Mouse (Mus musculus) liver, embryonic 15.5 days (tissue): ENCODE results near the gene Nsun2. TPM values are rescaled to one million over a fixed set of nuclear protein-coding genes. Genes with fewer than 3 reads are reported as not detected.

Experiments used
- ATAC-seq: fragments of 200-750 bp; cut with Nextera tagmentation; 2 replicates; pipeline ENCODE4 v1.8.0; 2017; ENCODE audit warnings: moderate number of reproducible peaks, mild to moderate bottlenecking, moderate library complexity; ENCODE audit not compliant: insufficient read depth
- H3K27ac ChIP-seq: fragments of 300-500 bp; sonication (generic); replicated peaks from 2 replicates; pipeline ENCODE4 v1.5.1; 2015; ENCODE audit warnings: mild to moderate bottlenecking, inconsistent platforms
- H3K27me3 ChIP-seq: fragments of 300-500 bp; sonication (generic); 2 replicates; pipeline ENCODE4 v1.6.1; 2015; ENCODE audit warnings: mild to moderate bottlenecking, inconsistent platforms
- H3K36me3 ChIP-seq: fragments of 300-500 bp; sonication (generic); replicated peaks from 2 replicates; pipeline ENCODE4 v1.6.1; 2015; ENCODE audit warnings: moderate library complexity, mild to moderate bottlenecking, inconsistent platforms
- H3K4me1 ChIP-seq: fragments of 300-500 bp; sonication (generic); replicated peaks from 2 replicates; pipeline ENCODE4 v1.6.1; 2015; ENCODE audit warnings: inconsistent platforms
- H3K4me2 ChIP-seq: fragments of 300-500 bp; sonication (generic); 2 replicates; pipeline ENCODE4 v1.6.1; 2015; ENCODE audit warnings: moderate library complexity, mild to moderate bottlenecking, inconsistent platforms
- H3K4me3 ChIP-seq: fragments of 300-500 bp; sonication (generic); replicated peaks from 2 replicates; pipeline ENCODE4 v1.5.1; 2015; ENCODE audit warnings: mild to moderate bottlenecking, inconsistent platforms
- H3K9ac ChIP-seq: fragments of 300-500 bp; sonication (generic); 2 replicates; pipeline ENCODE4 v1.6.1; 2015; ENCODE audit warnings: moderate library complexity, mild to moderate bottlenecking, inconsistent platforms
- H3K9me3 ChIP-seq: fragments of 300-500 bp; sonication (generic); replicated peaks from 2 replicates; pipeline ENCODE4 v1.6.1; 2016; ENCODE audit warnings: inconsistent platforms
- WGBS: fragments of 180-500 bp; shearing (Covaris S2); methylation state at CpG from one replicate; pipeline ENCODE4 v1.1.7; 2015; ENCODE audit warnings: mixed read lengths; ENCODE audit not compliant: insufficient replicate concordance; 5-methylcytosine and 5-hydroxymethylcytosine counted together
- polyA plus RNA-seq: library from polyadenylated mRNA; unstranded; fragments of >200 nt; fragmentation: Nextera tagmentation; extraction: Ambion mirVana; gene quantifications from 2 replicates; pipeline ENCODE4 v1.2.1, GENCODE M21; 2015

Gene Nsun2
- polyA plus RNA-seq, 1 experiment from 2014 or later: 84.3 TPM

- 67% methylated on average over 9 of the region's 9 CpGs for WGBS
- ATAC-seq: no peak
- H3K36me3 ChIP-seq: no peaks in the 10 kb centered on the region
- no peak overlapping the region for H3K4me3 ChIP-seq
- no peaks in the 10 kb centered on the region for H3K9me3 ChIP-seq
- no peak overlapping the region for H3K9ac ChIP-seq
- H3K27me3 ChIP-seq: no peaks in the 10 kb centered on the region
- H3K4me2 ChIP-seq: no peak overlapping the region
- H3K27ac ChIP-seq: no peak overlapping the region
- H3K4me1 ChIP-seq: no peaks in the 10 kb centered on the region
Measured at GRCm38 (mm10) chr13:69569201-69569600, 35.7 kb downstream of the Nsun2 start.

DNA sequence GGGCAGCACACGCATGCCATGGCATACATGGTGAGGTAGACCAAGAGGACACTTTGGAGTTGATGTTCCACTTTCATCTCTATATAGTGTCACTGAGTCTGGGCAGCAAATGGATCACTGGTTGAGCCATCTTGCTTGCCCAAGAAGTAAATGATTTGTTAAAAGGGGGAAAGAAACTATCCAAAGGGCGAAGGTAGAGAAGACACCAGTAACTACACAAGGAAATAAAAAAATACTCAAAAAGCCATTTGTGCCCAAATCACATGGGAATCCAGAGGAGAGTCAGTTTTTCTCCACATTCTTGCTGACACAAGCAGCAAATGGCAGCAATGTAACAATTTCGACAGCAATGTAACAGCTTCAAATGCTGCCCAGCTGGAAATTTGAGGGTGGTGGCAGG is 39.0 kb downstream of the Nsun2 start:
- no peaks in the 10 kb centered on the region for H3K4me1 ChIP-seq
- 70% methylated on average over 3 of the region's 3 CpGs for whole genome bisulfite sequencing
- no peak overlapping the region for H3K9ac ChIP-seq
- no peaks in the 10 kb centered on the region for H3K9me3 ChIP-seq
- H3K27me3 ChIP-seq: no peaks in the 10 kb centered on the region
- no peak overlapping the region for H3K4me2 ChIP-seq
- no peak overlapping the region for H3K4me3 ChIP-seq
- H3K27ac ChIP-seq: no peak overlapping the region
- H3K36me3 ChIP-seq: no peaks in the 10 kb centered on the region
- no peak for ATAC-seq

DNA sequence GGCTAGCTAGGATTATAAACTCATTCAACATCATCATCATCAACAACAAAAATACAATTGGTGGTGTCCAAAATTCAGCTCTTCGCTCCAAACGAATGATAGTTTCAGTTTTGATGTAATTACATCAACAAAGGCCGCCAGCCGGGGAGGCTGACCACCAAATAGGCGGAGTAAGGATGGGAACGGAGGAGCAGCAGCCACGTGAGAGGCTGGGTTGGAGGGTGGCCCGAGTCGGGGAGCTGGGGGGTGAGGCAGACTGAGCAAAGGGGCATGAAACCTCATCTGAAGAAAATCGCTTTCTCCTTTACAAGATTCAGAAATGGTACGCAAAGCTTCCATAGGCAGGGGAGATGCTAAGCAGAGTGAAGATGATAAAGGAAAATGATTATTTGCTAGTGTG is 43.1 kb downstream of the Nsun2 start:
- no peak for ATAC-seq
- H3K27ac ChIP-seq: no peak overlapping the region
- WGBS: 65% methylated on average over 11 of the region's 11 CpGs

GRCm38 (mm10) chr13:69577181-69577834 is 43.8 kb downstream of the Nsun2 start:
- Histone ChIP-seq H3K27ac (no peak overlapping the region), H3K9ac (no peak overlapping the region), H3K36me3 (no peaks in the 10 kb centered on the region), H3K4me2 (no peak overlapping the region), H3K4me3 (no peak overlapping the region), H3K4me1 (no peaks in the 10 kb centered on the region), H3K9me3 (no peaks in the 10 kb centered on the region), H3K27me3 (no peaks in the 10 kb centered on the region)
- no peak for ATAC-seq
- whole genome bisulfite sequencing: 73% methylated on average over 16 of the region's 16 CpGs

More for the DNA sequence above, 43.1 kb downstream of the Nsun2 start:
- no peaks in the 10 kb centered on the region for H3K27me3 ChIP-seq
- H3K9me3 ChIP-seq: no peaks in the 10 kb centered on the region
- H3K9ac ChIP-seq: no peak overlapping the region
- no peak overlapping the region for H3K4me3 ChIP-seq
- no peak overlapping the region for H3K4me2 ChIP-seq
- no peaks in the 10 kb centered on the region for H3K4me1 ChIP-seq
- no peaks in the 10 kb centered on the region for H3K36me3 ChIP-seq

DNA sequence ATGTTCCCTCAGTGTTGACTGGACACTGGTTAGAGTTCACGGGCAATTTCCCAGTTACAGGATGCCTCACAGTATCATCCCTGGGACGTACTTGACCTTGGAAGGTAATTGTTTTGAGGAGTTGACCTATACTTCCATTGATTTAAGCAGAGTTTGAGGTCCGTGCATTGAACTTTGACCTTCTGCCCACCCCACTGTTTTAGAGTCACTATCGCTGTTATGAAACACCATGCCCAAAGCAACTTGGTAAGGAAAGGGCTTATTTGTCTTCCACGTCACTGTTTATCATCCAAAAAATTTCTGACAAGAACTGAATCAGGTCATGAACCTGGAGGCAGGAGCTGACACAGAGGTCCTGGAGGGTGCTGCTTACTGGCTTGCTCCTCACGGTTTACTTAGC is 48.9 kb downstream of the Nsun2 start:
- Histone ChIP-seq H3K27ac (no peak overlapping the region), H3K4me2 (no peak overlapping the region), H3K4me1 (no peaks in the 10 kb centered on the region), H3K27me3 (no peaks in the 10 kb centered on the region), H3K9me3 (no peaks in the 10 kb centered on the region), H3K9ac (no peak overlapping the region), H3K36me3 (no peaks in the 10 kb centered on the region), H3K4me3 (no peak overlapping the region)
- no peak for ATAC-seq
- WGBS: 52% methylated on average over 6 of the region's 6 CpGs

DNA sequence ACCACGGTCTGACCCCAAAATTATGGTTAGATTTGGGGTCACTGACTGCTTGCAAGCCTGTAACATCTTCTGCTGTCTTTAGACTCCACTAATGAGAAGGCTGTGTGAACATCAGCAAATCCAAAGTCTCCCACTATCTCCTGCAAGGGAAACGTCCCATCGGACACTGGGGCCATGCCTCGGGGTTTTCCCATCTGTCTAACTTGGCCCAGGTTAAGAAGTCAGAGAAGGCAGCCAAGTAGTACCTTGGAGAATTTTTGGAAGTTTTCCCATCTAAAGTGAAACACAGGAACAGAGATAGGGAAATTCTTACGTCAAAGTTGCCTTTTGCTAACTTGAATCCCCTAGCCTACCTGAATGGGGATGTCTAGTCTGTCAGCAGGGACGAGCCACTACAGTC is 50.0 kb downstream of the Nsun2 start:
- WGBS: 70% methylated on average over 6 of the region's 6 CpGs
- no peak overlapping the region for H3K27ac ChIP-seq
- no peak overlapping the region for H3K4me3 ChIP-seq
- no peak for ATAC-seq
- H3K9me3 ChIP-seq: no peaks in the 10 kb centered on the region
- H3K36me3 ChIP-seq: no peaks in the 10 kb centered on the region
- no peak overlapping the region for H3K4me2 ChIP-seq
- H3K4me1 ChIP-seq: 0 out of 2 replicates have a peak, but pooled peaks cover 2% of the 10 kb centered on the region
- no peak overlapping the region for H3K9ac ChIP-seq
- H3K27me3 ChIP-seq: no peaks in the 10 kb centered on the region

DNA sequence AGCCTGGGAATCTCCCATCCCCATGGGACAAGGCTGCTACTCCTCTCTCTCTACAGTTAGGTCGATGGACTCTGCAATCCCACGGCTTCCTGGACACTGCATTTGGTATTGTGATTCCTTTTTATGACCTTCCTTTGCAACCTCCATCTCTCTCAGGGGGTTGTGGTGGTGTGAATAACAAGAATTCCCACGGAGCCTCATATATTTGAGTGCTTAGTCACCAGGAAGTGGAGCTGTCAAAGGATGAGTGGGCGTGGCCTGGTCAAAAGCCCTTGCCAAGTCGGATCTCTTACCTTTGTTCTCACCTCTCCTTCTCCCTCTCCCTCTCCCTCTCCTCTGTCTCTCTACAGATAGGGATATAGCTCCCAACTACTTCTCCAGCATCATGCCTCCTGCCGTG is 52.3 kb downstream of the Nsun2 start:
- no peak for ATAC-seq
- Histone ChIP-seq H3K9ac (no peak overlapping the region), H3K27me3 (no peaks in the 10 kb centered on the region), H3K4me2 (no peak overlapping the region), H3K36me3 (no peaks in the 10 kb centered on the region), H3K9me3 (no peaks in the 10 kb centered on the region), H3K27ac (no peak overlapping the region), H3K4me1 (0 out of 2 replicates have a peak, but pooled peaks cover 2% of the 10 kb centered on the region), H3K4me3 (no peak overlapping the region)
- WGBS: 39% methylated on average over 6 of the region's 6 CpGs

GRCm38 (mm10) chr13:69586337-69586736 is 52.8 kb downstream of the Nsun2 start:
- no peak overlapping the region for H3K9ac ChIP-seq
- no peaks in the 10 kb centered on the region for H3K27me3 ChIP-seq
- no peak overlapping the region for H3K27ac ChIP-seq
- no peak overlapping the region for H3K4me2 ChIP-seq
- 63% methylated on average over 10 of the region's 10 CpGs for WGBS
- H3K36me3 ChIP-seq: no peaks in the 10 kb centered on the region
- H3K4me1 ChIP-seq: 0 out of 2 replicates have a peak, but pooled peaks cover 2% of the 10 kb centered on the region
- no peak overlapping the region for H3K4me3 ChIP-seq
- no peaks in the 10 kb centered on the region for H3K9me3 ChIP-seq
- ATAC-seq: no peak

DNA sequence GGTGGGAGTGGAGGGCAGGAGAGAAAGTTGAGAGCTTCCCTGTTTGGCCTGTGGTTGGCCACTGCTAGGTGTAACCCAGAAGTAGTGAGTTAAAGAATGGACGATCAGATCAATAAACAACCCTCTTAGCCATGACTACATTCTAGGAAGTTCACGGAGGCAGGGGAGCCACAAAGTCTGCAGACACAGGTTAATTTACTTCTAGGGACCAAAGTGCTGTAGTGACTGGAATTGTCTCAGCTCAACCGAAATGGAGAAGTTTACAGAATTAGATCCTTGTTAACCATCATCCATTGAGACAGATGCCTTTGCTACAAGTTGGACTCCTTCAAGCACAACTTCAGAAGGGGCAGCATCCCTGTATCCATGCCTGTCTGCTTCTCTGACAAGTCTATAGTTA is 54.3 kb downstream of the Nsun2 start:
- no peaks in the 10 kb centered on the region for H3K9me3 ChIP-seq
- no peak overlapping the region for H3K27ac ChIP-seq
- 0 out of 2 replicates have a peak, but pooled peaks cover 2% of the 10 kb centered on the region for H3K4me1 ChIP-seq
- WGBS: 39% methylated on average over 3 of the region's 3 CpGs
- H3K9ac ChIP-seq: no peak overlapping the region
- no peak for ATAC-seq
- H3K4me3 ChIP-seq: no peak overlapping the region
- H3K27me3 ChIP-seq: no peaks in the 10 kb centered on the region
- no peak overlapping the region for H3K4me2 ChIP-seq
- H3K36me3 ChIP-seq: no peaks in the 10 kb centered on the region

GRCm38 (mm10) chr13:69588263-69588662 is 54.7 kb downstream of the Nsun2 start:
- Histone ChIP-seq H3K27ac (no peak overlapping the region), H3K27me3 (no peaks in the 10 kb centered on the region), H3K9ac (no peak overlapping the region), H3K4me1 (0 out of 2 replicates have a peak, but pooled peaks cover 2% of the 10 kb centered on the region), H3K4me3 (no peak overlapping the region), H3K4me2 (no peak overlapping the region), H3K9me3 (no peaks in the 10 kb centered on the region), H3K36me3 (no peaks in the 10 kb centered on the region)
- no peak for ATAC-seq
- WGBS: 49% methylated on average over 6 of the region's 6 CpGs

GRCm38 (mm10) chr13:69591338-69591737 is 57.8 kb downstream of the Nsun2 start:
- Histone ChIP-seq H3K36me3 (no peaks in the 10 kb centered on the region), H3K27me3 (no peaks in the 10 kb centered on the region), H3K9me3 (no peaks in the 10 kb centered on the region), H3K4me2 (no peak overlapping the region), H3K4me3 (no peak overlapping the region), H3K9ac (no peak overlapping the region), H3K4me1 (0 out of 2 replicates have a peak, but pooled peaks cover 2% of the 10 kb centered on the region), H3K27ac (no peak overlapping the region)
- WGBS: 80% methylated on average over 5 of the region's 5 CpGs
- ATAC-seq: no peak

DNA sequence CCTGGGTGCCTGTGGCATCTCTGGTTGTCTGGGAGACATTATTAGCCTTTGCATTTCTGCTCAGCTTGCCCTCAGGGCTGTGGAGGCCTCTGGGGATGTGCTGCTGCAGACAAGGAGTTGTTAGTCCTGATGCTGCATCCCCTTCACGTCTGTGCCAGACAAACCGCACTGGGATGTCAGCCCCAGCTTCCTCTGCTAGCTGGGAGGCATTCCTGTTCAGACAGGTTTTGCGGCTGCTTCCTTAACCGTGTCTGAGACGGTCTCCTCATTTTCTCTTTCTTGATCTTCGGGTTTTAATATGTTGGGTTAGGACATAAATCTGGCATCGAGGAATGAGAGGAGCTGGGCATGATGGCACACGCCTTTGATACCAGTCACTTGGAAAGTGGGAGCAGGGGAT is 58.7 kb downstream of the Nsun2 start:
- H3K9me3 ChIP-seq: no peaks in the 10 kb centered on the region
- 0 out of 2 replicates have a peak, but pooled peaks cover 2% of the 10 kb centered on the region for H3K4me1 ChIP-seq
- WGBS: 73% methylated on average over 8 of the region's 8 CpGs
- H3K9ac ChIP-seq: no peak overlapping the region
- ATAC-seq: no peak
- no peaks in the 10 kb centered on the region for H3K36me3 ChIP-seq
- no peak overlapping the region for H3K4me2 ChIP-seq
- H3K4me3 ChIP-seq: no peak overlapping the region
- H3K27me3 ChIP-seq: no peaks in the 10 kb centered on the region
- H3K27ac ChIP-seq: no peak overlapping the region
